Mouse (Mus musculus): ENCODE measurements at regions not wholly inside any gene's neighbourhood (a gene's known extent, or its start where the extent isn't known, plus 50 kb on each side); places are given as distances from the start of the nearest gene placed in this dataset.

- dilution Hi-C loops (cut with MboI; ENCODE audit: extremely low pct_ligation_motif_present, extremely low pct_unique_long_range_greater_than_20kb, low sequenced_read_pairs) = no loop called here
- Histone ChIP-seq H3K36me3 (replicated peaks in 1 of 2; ENCODE audit: control insufficient read depth in 1 of 2, insufficient read depth in 1 of 2, low read length in 1 of 2) (no peaks in the 10 kb centered on the region), H3K4me2 (ENCODE audit: insufficient read depth, low read depth, poor library complexity, severe bottlenecking) (no peak overlapping the region), H3K4me3 (replicated peaks in 1 of 3; ENCODE audit: low read depth in 2 of 3, low read length in 2 of 3, poor library complexity in 1 of 3) (no peak overlapping the region), H3K27me3 (replicated peaks) (no peaks in the 10 kb centered on the region), H3K9ac (ENCODE audit: insufficient read depth, low read depth) (no peak overlapping the region), H3K27ac (ENCODE audit: insufficient read depth, low read depth) (no peak overlapping the region), H3K4me1 (ENCODE audit: control insufficient read depth in 1 of 2, insufficient read depth in 2 of 2) (no peaks in the 10 kb centered on the region), H3K9me3 (replicated peaks; ENCODE audit: low read length) (peaks cover 12% of the 10 kb centered on the region), H3K79me2 (replicated peaks; ENCODE audit: control insufficient read depth, extremely low read depth, insufficient read depth, poor library complexity, severe bottlenecking) (no peaks in the 10 kb centered on the region)
- no peak for TF ChIP-seq ZKSCAN1 (IDR thresholded peaks at IDR 0.05; ENCODE audit: borderline replicate concordance, low read depth, low read length)
- no peak for TF ChIP-seq UBTF (IDR thresholded peaks at IDR 0.05; ENCODE audit: low read depth, low read length)
- TF ChIP-seq NRF1 (IDR thresholded peaks at IDR 0.05; ENCODE audit: low read depth, low read length) = no peak
- in situ Hi-C loops (cut with MboI; ENCODE audit: low pct_ligation_motif_present, low pct_unique_long_range_greater_than_20kb, low sequenced_read_pairs) = no loop called here
- no peak for DNase-seq (ENCODE audit: extremely low read depth)
Observed at GRCm38 (mm10) chr19:51355701-51356100, 677.3 kb upstream of the Sorcs1 start.

DNA sequence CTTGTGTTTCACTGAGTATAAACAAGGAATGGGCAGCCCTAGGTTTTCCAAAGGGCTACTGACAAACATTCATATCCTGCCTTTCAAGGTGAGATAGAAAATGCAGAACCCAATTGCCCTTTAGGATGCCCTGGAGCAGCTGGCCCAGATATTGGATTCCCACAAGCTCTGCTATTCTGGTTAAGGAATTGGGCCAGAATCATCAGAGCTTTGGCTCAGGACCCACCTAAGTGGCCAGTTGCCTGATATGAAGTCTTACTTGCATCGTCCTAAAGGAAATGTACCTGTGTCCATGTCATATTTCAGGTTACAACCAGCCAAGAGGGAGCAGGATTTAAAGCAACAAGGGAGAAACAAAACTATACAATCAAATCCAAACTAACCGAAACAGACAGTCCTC is 662.0 kb upstream of the Sorcs1 start:
- dilution Hi-C loops (cut with MboI; ENCODE audit: extremely low pct_ligation_motif_present, extremely low pct_unique_long_range_greater_than_20kb, low sequenced_read_pairs) = no loop called here
- no peaks in the 10 kb centered on the region for H3K4me1 ChIP-seq (ENCODE audit: control insufficient read depth in 1 of 2, insufficient read depth in 2 of 2)
- no peak for TF ChIP-seq MAZ (IDR thresholded peaks at IDR 0.05; ENCODE audit: low read depth, low read length)
- no peak overlapping the region for H3K27ac ChIP-seq (ENCODE audit: insufficient read depth, low read depth)
- H3K4me3 ChIP-seq (replicated peaks in 1 of 3; ENCODE audit: low read depth in 2 of 3, low read length in 2 of 3, poor library complexity in 1 of 3) = no peak overlapping the region
- H3K4me2 ChIP-seq (ENCODE audit: insufficient read depth, low read depth, poor library complexity, severe bottlenecking) = no peak overlapping the region
- H3K9me3 ChIP-seq (replicated peaks; ENCODE audit: low read length) = peaks cover 36% of the 10 kb centered on the region
- in situ Hi-C loops (cut with MboI; ENCODE audit: low pct_ligation_motif_present, low pct_unique_long_range_greater_than_20kb, low sequenced_read_pairs) = no loop called here
- H3K79me2 ChIP-seq (replicated peaks; ENCODE audit: control insufficient read depth, extremely low read depth, insufficient read depth, poor library complexity, severe bottlenecking) = no peaks in the 10 kb centered on the region
- H3K27me3 ChIP-seq (replicated peaks) = no peaks in the 10 kb centered on the region
- DNase-seq (ENCODE audit: extremely low read depth) = no peak
- no peaks in the 10 kb centered on the region for H3K36me3 ChIP-seq (replicated peaks in 1 of 2; ENCODE audit: control insufficient read depth in 1 of 2, insufficient read depth in 1 of 2, low read length in 1 of 2)
- H3K9ac ChIP-seq (ENCODE audit: insufficient read depth, low read depth) = no peak overlapping the region

DNA sequence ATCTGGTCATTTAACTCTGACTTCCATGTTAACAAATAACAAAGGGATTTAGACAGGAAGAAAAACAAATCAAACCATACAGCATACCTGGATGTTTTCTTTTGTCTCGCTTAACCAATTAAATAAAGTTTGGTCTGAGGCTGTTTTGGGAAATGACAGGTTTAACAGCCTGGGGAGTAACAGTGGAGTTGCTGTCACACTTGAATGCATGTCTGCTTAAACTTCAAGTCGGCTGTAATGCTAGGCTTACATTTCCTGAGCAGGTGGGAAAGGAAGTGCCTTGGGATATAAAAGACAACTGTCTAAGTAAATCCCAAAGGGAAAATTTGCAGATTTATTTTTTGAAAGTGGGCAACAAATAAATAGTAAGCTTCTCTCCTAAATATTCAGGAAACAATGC is 651.6 kb upstream of the Sorcs1 start:
- TF ChIP-seq UBTF (IDR thresholded peaks at IDR 0.05; ENCODE audit: low read depth, low read length) (no peak), GABPA (IDR thresholded peaks at IDR 0.05; ENCODE audit: insufficient replicate concordance, low read depth, low read length) (no peak), MEF2A (IDR thresholded peaks at IDR 0.05; ENCODE audit: borderline replicate concordance, low read depth, low read length) (no peak), HCFC1 (IDR thresholded peaks at IDR 0.05; ENCODE audit: low read depth, low read length) (no peak), RCOR1 (conservative IDR thresholded peaks at IDR 0.05; ENCODE audit: low read depth, low read length) (no peak), PAX5 (IDR thresholded peaks at IDR 0.05; ENCODE audit: low read length) (no peak)
- no peaks in the 10 kb centered on the region for H3K36me3 ChIP-seq (replicated peaks in 1 of 2; ENCODE audit: control insufficient read depth in 1 of 2, insufficient read depth in 1 of 2, low read length in 1 of 2)
- no peaks in the 10 kb centered on the region for H3K27me3 ChIP-seq (replicated peaks)
- no peak overlapping the region for H3K4me3 ChIP-seq (replicated peaks in 1 of 3; ENCODE audit: low read depth in 2 of 3, low read length in 2 of 3, poor library complexity in 1 of 3)
- dilution Hi-C loops (cut with MboI; ENCODE audit: extremely low pct_ligation_motif_present, extremely low pct_unique_long_range_greater_than_20kb, low sequenced_read_pairs) (no loop called here), in situ Hi-C loops (cut with MboI; ENCODE audit: low pct_ligation_motif_present, low pct_unique_long_range_greater_than_20kb, low sequenced_read_pairs) (no loop called here)
- no peak for DNase-seq (ENCODE audit: extremely low read depth)
- H3K9me3 ChIP-seq (replicated peaks; ENCODE audit: low read length) = peaks cover 26% of the 10 kb centered on the region
- H3K9ac ChIP-seq (ENCODE audit: insufficient read depth, low read depth) = no peak overlapping the region
- no peak overlapping the region for H3K4me2 ChIP-seq (ENCODE audit: insufficient read depth, low read depth, poor library complexity, severe bottlenecking)
- no peak overlapping the region for H3K27ac ChIP-seq (ENCODE audit: insufficient read depth, low read depth)
- H3K4me1 ChIP-seq (ENCODE audit: control insufficient read depth in 1 of 2, insufficient read depth in 2 of 2) = no peaks in the 10 kb centered on the region
- H3K79me2 ChIP-seq (replicated peaks; ENCODE audit: control insufficient read depth, extremely low read depth, insufficient read depth, poor library complexity, severe bottlenecking) = no peaks in the 10 kb centered on the region
